Mouse (Mus musculus): ENCODE data around the gene Plxna3. TPM values are rescaled to one million over a fixed set of nuclear protein-coding genes. Genes with fewer than 3 reads are reported as not detected.
"Not testable (repeated sequence)": the region's sequence is repeated elsewhere in the genome, so short reads cannot be mapped to it uniquely, and the experiment has no call there.

Gene Plxna3
- polyA plus RNA-seq, 1 experiment: 7.9 TPM

DNA sequence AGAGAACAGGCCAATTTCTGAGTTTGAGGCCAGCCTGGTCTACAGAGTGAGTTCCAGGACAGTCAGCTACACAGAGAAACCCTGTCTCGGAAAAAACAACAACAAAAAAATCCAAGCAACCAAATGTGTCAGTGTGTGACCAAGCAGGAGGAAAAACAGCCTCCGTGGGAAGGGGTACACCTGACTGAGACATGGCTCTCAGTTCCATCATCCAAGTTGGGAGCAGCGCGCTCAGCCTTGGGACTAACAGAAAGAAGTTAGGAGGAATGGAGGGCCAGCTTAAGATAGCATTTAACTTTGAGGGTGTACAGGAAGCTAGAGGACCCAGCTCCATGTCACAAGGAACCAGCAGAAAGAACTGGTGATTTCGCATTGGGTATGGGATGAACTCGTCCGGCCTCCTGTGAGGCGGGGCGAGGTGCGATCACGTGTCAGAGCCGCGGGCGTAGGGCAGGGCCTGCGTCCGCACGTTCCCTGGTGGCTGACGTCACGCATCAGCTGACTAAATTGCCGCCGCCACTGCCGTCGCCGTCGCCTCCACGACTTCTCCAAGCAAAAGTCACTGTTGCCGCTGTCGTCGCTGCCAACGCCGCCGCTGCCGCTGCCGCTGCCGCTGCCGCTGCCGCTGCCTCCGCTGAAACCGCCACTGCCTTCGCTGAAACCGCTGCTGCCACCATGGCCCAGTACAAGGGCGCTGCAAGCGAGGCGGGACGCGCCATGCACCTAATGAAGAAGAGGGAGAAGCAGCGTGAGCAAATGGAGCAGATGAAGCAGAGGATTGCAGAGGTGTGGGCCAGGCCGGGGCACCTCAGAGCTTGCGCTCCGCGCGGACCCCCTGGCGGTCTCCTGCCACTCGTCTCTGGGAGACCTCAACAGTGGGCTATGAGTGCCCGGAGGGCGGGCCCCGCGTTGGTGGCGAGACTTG is 16.1 kb upstream of the Plxna3 start, which contains the start of gene Fam50a:
TSS of gene Fam50a (plus strand) at position 494 of the 925 bp plus-strand sequence.
- peak within 1 kb of the TSS; percentile 94 for H3ac ChIP-seq (ENCODE audit: control insufficient read depth, insufficient read length, low read depth)
- peaks cover under 1% of the 10 kb centered on the region for H3K79me2 ChIP-seq (ENCODE audit: control insufficient read depth, insufficient read depth)
- peaks cover 34% of the 10 kb centered on the region for H3K36me3 ChIP-seq (ENCODE audit: control insufficient read depth, insufficient read depth)
- peaks cover 1% of the 10 kb centered on the region for H3K79me3 ChIP-seq (ENCODE audit: low read depth)
- TF ChIP-seq CEBPB (IDR thresholded peaks at IDR 0.05; ENCODE audit: low read depth): no peak
- peak; percentile 83 for TF ChIP-seq USF1 (IDR thresholded peaks at IDR 0.05; ENCODE audit: low read depth)
- H3K27me3 ChIP-seq (ENCODE audit: control insufficient read depth, insufficient read depth, insufficient read length): no peaks in the 10 kb centered on the region
- peak within 1 kb of the TSS; percentile 40 for H3K4me3 ChIP-seq (ENCODE audit: insufficient read depth, poor library complexity, severe bottlenecking)

DNA sequence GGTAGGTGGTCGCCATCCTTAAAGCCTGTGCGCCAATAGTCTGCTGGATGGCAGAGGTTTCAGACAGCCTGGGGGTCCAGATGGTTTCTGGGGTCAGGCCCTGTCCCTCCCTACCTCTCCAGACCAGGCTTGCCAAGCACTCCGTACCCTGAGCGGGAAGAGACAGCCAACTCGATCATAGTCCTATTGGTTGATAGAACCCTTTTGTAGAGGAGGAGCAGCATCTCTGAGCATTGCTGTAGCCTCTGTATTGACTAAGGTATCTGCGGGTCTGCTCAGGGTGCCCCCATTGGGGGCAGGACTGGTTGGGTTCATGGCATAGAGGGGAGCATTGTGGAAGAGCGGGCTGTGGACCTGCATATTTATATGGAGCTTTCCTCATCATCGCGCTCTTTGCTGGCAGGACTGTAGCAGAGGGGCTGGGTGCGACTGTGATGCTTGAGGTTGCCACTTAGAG is 377 bp downstream of the Plxna3 start:
- H3K79me3 ChIP-seq (ENCODE audit: low read depth): no peaks in the 10 kb centered on the region
- H3K36me3 ChIP-seq (ENCODE audit: control insufficient read depth, insufficient read depth): no peaks in the 10 kb centered on the region
- peaks cover 26% of the 10 kb centered on the region for H3K79me2 ChIP-seq (ENCODE audit: control insufficient read depth, insufficient read depth)
- peak overlapping the region; percentile 84 for H3ac ChIP-seq (ENCODE audit: control insufficient read depth, insufficient read length, low read depth)
- peak overlapping the region; percentile 39 for H3K4me3 ChIP-seq (ENCODE audit: insufficient read depth, poor library complexity, severe bottlenecking)
- H3K27me3 ChIP-seq (ENCODE audit: control insufficient read depth, insufficient read depth, insufficient read length): no peaks in the 10 kb centered on the region
- peak; percentile 4 for TF ChIP-seq MAX (IDR thresholded peaks at IDR 0.05)
- no peak for TF ChIP-seq USF1 (IDR thresholded peaks at IDR 0.05; ENCODE audit: low read depth)

DNA sequence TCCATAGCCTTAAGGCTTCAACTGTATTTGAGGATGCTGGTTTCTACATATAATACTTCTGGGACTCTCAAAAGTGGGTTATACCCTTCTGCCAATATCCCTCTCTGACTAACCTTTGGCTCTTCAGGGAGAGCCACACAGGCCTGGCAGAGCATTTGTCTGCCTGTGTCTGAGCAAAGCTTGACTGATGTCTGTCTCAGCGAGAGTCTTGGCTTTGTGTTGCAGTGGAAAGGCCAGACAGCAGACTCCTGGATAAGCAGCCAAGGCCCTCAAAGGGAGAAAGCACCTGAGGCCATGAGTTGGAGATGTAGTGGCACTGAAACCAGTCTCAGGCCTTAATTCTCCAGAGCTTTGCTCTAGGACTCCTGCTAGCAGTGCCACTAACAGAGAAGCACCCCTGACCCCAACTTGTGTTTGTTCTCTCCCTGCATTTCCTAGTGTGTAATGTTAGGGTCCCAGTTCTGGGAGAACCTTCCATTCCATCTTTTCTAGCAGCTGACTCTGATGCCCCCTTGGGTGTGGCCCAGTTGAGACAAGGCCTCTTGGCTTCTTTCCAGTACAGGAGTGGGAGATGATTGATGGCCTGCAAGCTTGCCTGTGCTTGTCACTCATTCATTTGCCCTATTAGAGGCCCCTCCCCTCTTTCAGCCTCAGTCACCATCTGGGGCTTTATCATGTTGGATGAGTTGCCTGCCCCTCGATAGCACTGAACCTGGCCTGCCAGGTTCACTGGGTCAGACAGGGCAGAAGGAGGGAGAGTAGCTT is 1.5 kb downstream of the Plxna3 start:
- Histone ChIP-seq H3K36me3 (ENCODE audit: control insufficient read depth, insufficient read depth) (no peaks in the 10 kb centered on the region), H3ac (ENCODE audit: control insufficient read depth, insufficient read length, low read depth) (peak overlapping the region; percentile 12), H3K79me3 (ENCODE audit: low read depth) (no peaks in the 10 kb centered on the region), H3K79me2 (ENCODE audit: control insufficient read depth, insufficient read depth) (peaks cover 26% of the 10 kb centered on the region), H3K27me3 (ENCODE audit: control insufficient read depth, insufficient read depth, insufficient read length) (no peaks in the 10 kb centered on the region), H3K4me3 (ENCODE audit: insufficient read depth, poor library complexity, severe bottlenecking) (peak overlapping the region; percentile 39)
- no peak for TF ChIP-seq MYOG (IDR thresholded peaks at IDR 0.05; ENCODE audit: control insufficient read depth, extremely low read depth, insufficient read length)
- no peak for TF ChIP-seq MYOD1 (IDR thresholded peaks at IDR 0.05; ENCODE audit: control insufficient read depth, insufficient read length, low read depth)
- no peak for TF ChIP-seq FOSL1 (IDR thresholded peaks at IDR 0.05; ENCODE audit: insufficient read depth, low read length, poor library complexity, severe bottlenecking)
- no peak for TF ChIP-seq USF1 (IDR thresholded peaks at IDR 0.05; ENCODE audit: low read depth)
- no peak for TF ChIP-seq MAX (IDR thresholded peaks at IDR 0.05)
- TF ChIP-seq CTCF (IDR thresholded peaks at IDR 0.05; ENCODE audit: control insufficient read depth, insufficient read depth, insufficient read length): no peak
- TF ChIP-seq CEBPB (IDR thresholded peaks at IDR 0.05; ENCODE audit: low read depth): no peak

GRCm38 (mm10) chrX:74352645-74353466 is 24.0 kb downstream of the Plxna3 start:
- TF ChIP-seq MYOD1 (IDR thresholded peaks at IDR 0.05; ENCODE audit: control insufficient read depth, insufficient read length, low read depth): no peak
- TF ChIP-seq USF1 (IDR thresholded peaks at IDR 0.05; ENCODE audit: low read depth): no peak
- no peak for TF ChIP-seq CTCF (IDR thresholded peaks at IDR 0.05; ENCODE audit: control insufficient read depth, insufficient read depth, insufficient read length)
- TF ChIP-seq MAX (IDR thresholded peaks at IDR 0.05): no peak
- no peak for TF ChIP-seq CEBPB (IDR thresholded peaks at IDR 0.05; ENCODE audit: low read depth)
- no peak for TF ChIP-seq FOSL1 (IDR thresholded peaks at IDR 0.05; ENCODE audit: insufficient read depth, low read length, poor library complexity, severe bottlenecking)
- TF ChIP-seq MYOG (IDR thresholded peaks at IDR 0.05; ENCODE audit: control insufficient read depth, extremely low read depth, insufficient read length): no peak
- peaks cover 3% of the 10 kb centered on the region for H3K36me3 ChIP-seq (ENCODE audit: control insufficient read depth, insufficient read depth)

GRCm38 (mm10) chrX:74353467-74353770 is 24.6 kb downstream of the Plxna3 start, which contains the start of gene Lage3:
TSS of gene Lage3 (minus strand) at chrX:74353618.
- Histone ChIP-seq H3ac (ENCODE audit: control insufficient read depth, insufficient read length, low read depth) (peak within 1 kb of the TSS; percentile 38), H3K36me3 (ENCODE audit: control insufficient read depth, insufficient read depth) (peaks cover 3% of the 10 kb centered on the region), H3K27me3 (ENCODE audit: control insufficient read depth, insufficient read depth, insufficient read length) (no peaks in the 10 kb centered on the region), H3K79me3 (ENCODE audit: low read depth) (peaks cover 2% of the 10 kb centered on the region), H3K4me3 (ENCODE audit: insufficient read depth, poor library complexity, severe bottlenecking) (peak within 1 kb of the TSS; percentile 39), H3K79me2 (ENCODE audit: control insufficient read depth, insufficient read depth) (peaks cover 6% of the 10 kb centered on the region)
- TF ChIP-seq CEBPB (IDR thresholded peaks at IDR 0.05; ENCODE audit: low read depth): no peak
- TF ChIP-seq MYOG (IDR thresholded peaks at IDR 0.05; ENCODE audit: control insufficient read depth, extremely low read depth, insufficient read length): no peak
- no peak for TF ChIP-seq CTCF (IDR thresholded peaks at IDR 0.05; ENCODE audit: control insufficient read depth, insufficient read depth, insufficient read length)
- TF ChIP-seq USF1 (IDR thresholded peaks at IDR 0.05; ENCODE audit: low read depth): no peak
- TF ChIP-seq MAX (IDR thresholded peaks at IDR 0.05): no peak
- no peak for TF ChIP-seq FOSL1 (IDR thresholded peaks at IDR 0.05; ENCODE audit: insufficient read depth, low read length, poor library complexity, severe bottlenecking)
- TF ChIP-seq MYOD1 (IDR thresholded peaks at IDR 0.05; ENCODE audit: control insufficient read depth, insufficient read length, low read depth): no peak

More at GRCm38 (mm10) chrX:74352645-74353466, 24.0 kb downstream of the Plxna3 start:
- Histone ChIP-seq H3K27me3 (ENCODE audit: control insufficient read depth, insufficient read depth, insufficient read length) (no peaks in the 10 kb centered on the region), H3K79me3 (ENCODE audit: low read depth) (peaks cover 2% of the 10 kb centered on the region), H3K79me2 (ENCODE audit: control insufficient read depth, insufficient read depth) (peaks cover 6% of the 10 kb centered on the region), H3K4me3 (ENCODE audit: insufficient read depth, poor library complexity, severe bottlenecking) (peak overlapping the region; percentile 39), H3ac (ENCODE audit: control insufficient read depth, insufficient read length, low read depth) (peak overlapping the region; percentile 38)

GRCm38 (mm10) chrX:74357069-74357468 is 28.2 kb downstream of the Plxna3 start:
- not testable (repeated sequence) for H3K79me2 ChIP-seq (ENCODE audit: control insufficient read depth, insufficient read depth); H3K36me3 ChIP-seq (ENCODE audit: control insufficient read depth, insufficient read depth); H3K4me3 ChIP-seq (ENCODE audit: insufficient read depth, poor library complexity, severe bottlenecking); H3K79me3 ChIP-seq (ENCODE audit: low read depth); H3ac ChIP-seq (ENCODE audit: control insufficient read depth, insufficient read length, low read depth); H3K27me3 ChIP-seq (ENCODE audit: control insufficient read depth, insufficient read depth, insufficient read length)
